Mouse (Mus musculus): ENCODE data around the gene Zc3h14. TPM values are rescaled to one million over a fixed set of nuclear protein-coding genes. Genes with fewer than 3 reads are reported as not detected.
A peak's percentile ranks its signal among the peaks of the same experiment; 100 is the strongest.

Zc3h14 gene
- polyA plus RNA-seq, 1 experiment, result 74.7 TPM

DNA sequence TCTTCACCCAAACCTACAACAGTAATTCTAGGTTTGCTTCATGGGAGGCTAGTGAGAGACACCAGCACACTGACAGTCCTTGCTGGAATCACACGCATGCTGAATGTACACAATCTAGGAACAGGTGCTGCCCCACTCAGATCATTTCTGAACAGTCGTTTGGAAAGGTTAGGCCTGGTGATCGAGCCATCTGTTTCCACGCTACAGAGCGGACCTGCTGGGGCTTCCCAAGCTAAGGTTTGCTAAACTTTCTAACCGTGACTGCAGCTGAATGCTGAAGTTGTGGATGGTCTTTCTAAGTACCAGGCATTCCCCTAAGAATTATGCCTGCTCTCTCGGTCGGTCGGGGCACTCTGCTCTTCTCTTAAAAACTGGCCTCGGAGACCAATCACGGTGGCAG is 16.1 kb upstream of the Zc3h14 start:
- WGBS, result 87% methylated on average over 11 of the region's 11 CpGs
- TF ChIP-seq POLR2A (IDR thresholded peaks at IDR 0.05; ENCODE audit: low read depth, low read length) (no peak), CTCF (conservative IDR thresholded peaks at IDR 0.05; ENCODE audit: insufficient read depth, insufficient read length, low read depth, low read length) (no peak)
- Histone ChIP-seq H3K27ac (ENCODE audit: insufficient read depth, low read depth, low read length) (no peak overlapping the region), H3K27me3 (replicated peaks; ENCODE audit: control insufficient read depth, insufficient read depth, low read length) (no peaks in the 10 kb centered on the region), H3K4me3 (ENCODE audit: insufficient read depth, low read depth, low read length) (no peak overlapping the region), H3K36me3 (ENCODE audit: control insufficient read depth, insufficient read depth, low read length) (no peaks in the 10 kb centered on the region), H3K4me1 (ENCODE audit: control insufficient read depth, insufficient read depth, low read length) (peaks cover 14% of the 10 kb centered on the region)
- DNase-seq, result no peak

DNA sequence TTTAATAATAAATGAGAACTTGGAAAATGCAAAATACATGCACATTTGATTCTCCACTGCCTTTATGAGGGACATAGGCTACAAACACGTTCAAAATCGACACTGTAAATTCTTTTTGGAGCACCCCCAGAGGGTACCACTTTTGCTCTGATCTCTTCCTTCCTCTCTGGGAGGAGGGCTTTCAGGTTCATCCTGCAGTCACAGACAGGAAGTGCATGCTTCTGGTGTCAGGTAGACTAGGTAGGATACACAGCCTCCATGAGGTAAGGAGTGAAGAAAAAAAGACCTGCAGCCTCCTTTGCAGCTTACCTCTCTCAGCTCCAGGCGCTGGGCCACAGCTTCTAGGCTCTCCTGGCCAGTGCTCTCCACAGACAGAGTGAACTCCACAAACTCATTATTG is 13.6 kb upstream of the Zc3h14 start:
- no peaks in the 10 kb centered on the region for H3K36me3 ChIP-seq (ENCODE audit: control insufficient read depth, insufficient read depth, low read length)
- H3K27me3 ChIP-seq (replicated peaks; ENCODE audit: control insufficient read depth, insufficient read depth, low read length), result no peaks in the 10 kb centered on the region
- DNase-seq, result no peak
- WGBS, result 52% methylated on average over 3 of the region's 3 CpGs
- H3K27ac ChIP-seq (ENCODE audit: insufficient read depth, low read depth, low read length), result no peak overlapping the region
- H3K4me3 ChIP-seq (ENCODE audit: insufficient read depth, low read depth, low read length), result peak overlapping the region; percentile 60; the same call in 1 of the 2 replicates
- no peak for TF ChIP-seq POLR2A (IDR thresholded peaks at IDR 0.05; ENCODE audit: low read depth, low read length)
- no peak for TF ChIP-seq CTCF (conservative IDR thresholded peaks at IDR 0.05; ENCODE audit: insufficient read depth, insufficient read length, low read depth, low read length)
- H3K4me1 ChIP-seq (ENCODE audit: control insufficient read depth, insufficient read depth, low read length), result peaks cover 11% of the 10 kb centered on the region; the same call in 1 of the 2 replicates

DNA sequence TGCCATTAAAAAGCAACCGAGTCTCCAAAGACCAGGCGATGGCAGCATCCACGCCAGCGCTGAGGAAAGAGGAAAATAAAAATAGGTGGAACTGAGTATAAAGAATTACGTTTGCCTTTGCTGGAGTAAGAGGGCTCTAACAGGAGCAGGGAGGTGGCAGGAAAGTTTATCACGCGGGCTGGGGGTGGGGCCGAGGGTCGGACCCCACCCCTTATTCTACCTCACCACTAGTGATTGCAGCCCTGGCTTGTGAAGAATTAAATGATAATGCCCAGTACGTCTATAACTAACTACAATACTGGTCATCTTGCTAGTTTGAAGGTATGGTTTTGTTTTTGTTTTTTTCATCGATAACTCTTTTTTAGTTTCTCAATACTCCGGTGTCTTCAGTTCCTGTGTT is 13.0 kb upstream of the Zc3h14 start:
- no peak overlapping the region for H3K27ac ChIP-seq (ENCODE audit: insufficient read depth, low read depth, low read length)
- H3K4me3 ChIP-seq (ENCODE audit: insufficient read depth, low read depth, low read length), result peak overlapping the region; percentile 60
- H3K27me3 ChIP-seq (replicated peaks; ENCODE audit: control insufficient read depth, insufficient read depth, low read length), result no peaks in the 10 kb centered on the region
- WGBS, result 10% methylated on average over 12 of the region's 12 CpGs
- no peak for DNase-seq
- H3K4me1 ChIP-seq (ENCODE audit: control insufficient read depth, insufficient read depth, low read length), result peaks cover 11% of the 10 kb centered on the region; the same call in 1 of the 2 replicates
- no peaks in the 10 kb centered on the region for H3K36me3 ChIP-seq (ENCODE audit: control insufficient read depth, insufficient read depth, low read length)
- no peak for TF ChIP-seq POLR2A (IDR thresholded peaks at IDR 0.05; ENCODE audit: low read depth, low read length)
- TF ChIP-seq CTCF (conservative IDR thresholded peaks at IDR 0.05; ENCODE audit: insufficient read depth, insufficient read length, low read depth, low read length), result no peak

DNA sequence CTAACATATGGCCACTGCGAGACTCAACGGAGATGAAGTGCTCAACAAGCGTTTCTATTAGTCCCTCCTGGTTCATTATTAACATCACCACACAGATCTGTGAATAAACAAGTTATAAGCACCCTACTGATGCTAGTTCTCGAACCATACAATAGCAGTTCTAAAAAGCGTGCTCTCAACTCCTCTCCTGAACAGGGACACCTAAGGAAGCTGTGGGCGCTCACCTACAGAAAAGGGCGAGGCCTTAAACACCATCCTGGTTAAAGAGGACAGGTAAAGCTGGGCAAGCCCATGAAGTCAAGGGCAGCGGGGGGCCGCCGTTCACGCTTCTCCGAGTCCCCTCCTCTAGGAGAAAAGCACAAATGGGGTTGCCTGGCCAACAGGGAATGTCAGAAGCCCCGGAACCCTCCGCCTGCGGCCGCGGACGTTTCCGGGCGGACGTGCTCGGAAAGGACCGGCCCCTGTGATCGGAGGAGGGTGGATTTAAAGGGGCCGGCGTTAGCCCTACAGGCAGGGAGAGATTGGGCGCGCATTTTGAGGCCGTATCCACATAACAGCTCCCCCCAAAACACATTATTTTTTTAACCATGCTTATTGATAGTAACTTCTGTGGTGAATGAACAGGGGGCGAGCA is 12.4 kb upstream of the Zc3h14 start:
- H3K4me3 ChIP-seq (ENCODE audit: insufficient read depth, low read depth, low read length), result peak overlapping the region; percentile 60
- H3K27ac ChIP-seq (ENCODE audit: insufficient read depth, low read depth, low read length), result peak overlapping the region; percentile 14
- peaks cover 11% of the 10 kb centered on the region; the same call in 1 of the 2 replicates for H3K4me1 ChIP-seq (ENCODE audit: control insufficient read depth, insufficient read depth, low read length)
- peak; percentile 90 for DNase-seq
- H3K27me3 ChIP-seq (replicated peaks; ENCODE audit: control insufficient read depth, insufficient read depth, low read length), result no peaks in the 10 kb centered on the region
- no peak for TF ChIP-seq CTCF (conservative IDR thresholded peaks at IDR 0.05; ENCODE audit: insufficient read depth, insufficient read length, low read depth, low read length)
- no peak for TF ChIP-seq POLR2A (IDR thresholded peaks at IDR 0.05; ENCODE audit: low read depth, low read length)
- no peaks in the 10 kb centered on the region for H3K36me3 ChIP-seq (ENCODE audit: control insufficient read depth, insufficient read depth, low read length)
- under 1% methylated on average over 30 of the region's 30 CpGs for WGBS

DNA sequence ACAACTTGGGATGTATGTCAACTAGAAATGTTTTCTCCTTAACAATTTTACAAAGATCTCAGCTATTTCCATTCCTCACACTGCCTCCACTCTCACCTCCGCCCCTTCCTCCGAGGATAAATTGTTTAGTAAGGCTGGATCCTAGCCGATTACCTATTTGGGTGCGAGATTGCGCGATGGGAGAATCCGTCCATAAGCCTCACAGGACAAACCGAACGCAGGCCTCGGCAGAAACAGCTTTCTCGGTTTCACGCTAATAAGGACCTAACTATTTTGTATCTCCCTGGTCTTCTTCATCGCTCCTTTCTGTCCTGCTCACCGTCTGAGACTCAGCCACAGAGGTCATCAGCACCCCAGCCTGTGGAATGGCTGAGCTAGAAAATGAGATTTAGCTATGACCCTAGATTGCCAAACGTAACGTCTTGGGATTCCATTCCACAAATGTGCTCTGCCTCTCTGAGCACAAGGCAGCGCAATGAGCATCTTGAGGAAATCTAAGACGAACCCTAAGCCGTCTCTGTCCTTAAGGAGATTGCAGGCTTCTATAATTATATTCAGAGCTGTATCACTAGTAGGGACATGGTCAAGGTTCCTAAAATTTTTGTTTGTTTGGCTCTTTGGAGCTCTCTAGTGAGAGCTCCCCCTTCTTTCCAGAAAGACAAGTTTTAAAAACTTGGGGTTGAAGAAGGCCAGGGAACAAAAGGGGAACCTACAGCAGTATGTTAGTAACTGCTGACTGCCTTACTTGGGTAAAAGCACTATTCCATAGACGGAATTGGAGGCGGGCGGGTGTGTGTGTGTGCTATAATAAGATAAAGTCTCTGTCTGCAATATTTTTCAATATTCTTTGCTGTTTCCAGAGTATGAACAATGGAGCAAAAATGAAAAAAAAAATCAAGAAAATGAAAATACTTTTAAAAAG is 11.6 kb upstream of the Zc3h14 start:
- Histone ChIP-seq H3K27me3 (replicated peaks; ENCODE audit: control insufficient read depth, insufficient read depth, low read length) (no peaks in the 10 kb centered on the region), H3K4me3 (ENCODE audit: insufficient read depth, low read depth, low read length) (peak overlapping the region; percentile 60), H3K4me1 (ENCODE audit: control insufficient read depth, insufficient read depth, low read length) (peaks cover 11% of the 10 kb centered on the region; the same call in 1 of the 2 replicates), H3K27ac (ENCODE audit: insufficient read depth, low read depth, low read length) (peak overlapping the region; percentile 44), H3K36me3 (ENCODE audit: control insufficient read depth, insufficient read depth, low read length) (no peaks in the 10 kb centered on the region)
- WGBS, result 15% methylated on average over 22 of the region's 22 CpGs
- peak; percentile 18 for DNase-seq
- TF ChIP-seq CTCF (conservative IDR thresholded peaks at IDR 0.05; ENCODE audit: insufficient read depth, insufficient read length, low read depth, low read length) (no peak), POLR2A (IDR thresholded peaks at IDR 0.05; ENCODE audit: low read depth, low read length) (no peak)

DNA sequence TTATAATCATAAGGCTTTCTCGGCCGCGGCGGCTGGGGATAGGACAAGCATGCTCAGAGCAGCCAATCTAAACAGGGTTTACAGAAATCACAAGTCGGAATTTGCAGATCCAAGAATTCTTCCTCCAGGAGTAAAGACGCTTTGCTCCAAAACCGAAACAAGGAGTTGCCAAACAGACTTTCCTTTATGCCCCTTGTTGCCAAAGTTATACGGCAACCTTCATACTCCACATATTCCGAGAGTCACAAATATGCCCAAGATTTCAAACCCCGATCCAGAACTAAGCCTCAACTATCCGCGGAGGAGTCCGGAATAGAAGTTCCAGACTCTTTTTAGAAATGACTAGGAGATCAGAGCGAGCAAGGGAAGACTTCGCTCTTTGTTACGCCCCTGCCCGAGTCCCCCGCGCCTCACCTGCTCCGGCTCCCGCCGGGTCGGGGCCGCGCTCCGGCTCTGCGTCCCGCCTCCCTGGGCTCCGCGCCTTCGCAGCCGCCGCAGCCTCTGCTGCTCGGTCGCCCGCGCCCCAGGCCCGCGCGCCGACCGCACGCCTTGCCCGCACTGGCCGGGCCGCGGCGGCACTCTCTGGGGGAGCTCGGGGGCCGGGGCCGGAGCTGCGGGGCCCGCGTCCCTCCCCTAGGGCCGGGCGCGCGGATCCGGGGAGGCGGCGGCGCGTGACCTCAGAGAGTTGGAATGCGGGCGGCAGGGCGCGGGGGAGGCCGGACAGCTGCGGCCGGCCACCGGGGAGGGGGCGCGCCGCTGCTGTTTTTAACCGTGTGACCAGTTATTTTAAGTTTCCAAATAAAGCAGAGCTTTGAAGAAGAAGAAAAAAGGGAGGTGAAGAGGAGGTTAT is 9.6 kb upstream of the Zc3h14 start, which contains the start of gene Ptpn21:
Ptpn21 (minus strand) TSS at position 455 of the 850 bp plus-strand sequence.
- peak within 1 kb of the TSS; percentile 97 for H3K27ac ChIP-seq (ENCODE audit: insufficient read depth, low read depth, low read length)

More for the DNA sequence above, 9.6 kb upstream of the Zc3h14 start, which contains the start of gene Ptpn21:
- TF ChIP-seq POLR2A (IDR thresholded peaks at IDR 0.05; ENCODE audit: low read depth, low read length) (no peak), CTCF (conservative IDR thresholded peaks at IDR 0.05; ENCODE audit: insufficient read depth, insufficient read length, low read depth, low read length) (no peak)
- Histone ChIP-seq H3K36me3 (ENCODE audit: control insufficient read depth, insufficient read depth, low read length) (no peaks in the 10 kb centered on the region), H3K27me3 (replicated peaks; ENCODE audit: control insufficient read depth, insufficient read depth, low read length) (no peaks in the 10 kb centered on the region), H3K4me3 (ENCODE audit: insufficient read depth, low read depth, low read length) (peak within 1 kb of the TSS; percentile 73), H3K4me1 (ENCODE audit: control insufficient read depth, insufficient read depth, low read length) (peaks cover 11% of the 10 kb centered on the region; the same call in 1 of the 2 replicates)
- 1% methylated on average over 75 of the region's 75 CpGs for WGBS
- peak; percentile 78 for DNase-seq

Measured in kidney, adult 2 months (tissue).